Mouse (Mus musculus): ENCODE results near the gene Hyal2. TPM values are rescaled to one million over a fixed set of nuclear protein-coding genes. Genes with fewer than 3 reads are reported as not detected.

Hyal2 gene
- total and polyA plus RNA-seq, 3 experiments = 40.2 to 43.6 (median 40.8) TPM

DNA sequence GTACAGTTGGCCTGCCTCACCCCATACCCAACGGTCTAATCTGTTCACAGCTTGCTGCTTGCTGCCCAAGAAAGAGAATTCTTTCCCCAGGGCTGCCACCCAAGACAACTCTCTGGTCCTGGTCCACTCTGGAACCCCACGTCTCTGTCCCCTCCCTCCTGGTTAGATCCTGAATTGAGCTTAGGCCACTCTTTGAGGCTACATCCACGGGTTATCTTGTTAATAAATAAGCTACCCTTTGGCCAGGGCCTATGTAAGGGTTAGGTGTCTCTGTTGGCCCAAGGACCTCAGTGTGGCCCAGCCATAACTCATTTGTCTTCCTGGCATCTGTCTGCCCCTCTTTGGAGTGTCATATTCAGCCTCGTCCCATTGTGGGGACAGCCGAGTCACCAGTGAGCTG lies 30.6 kb downstream of the Hyal2 start:
- Histone ChIP-seq H3K9ac (ENCODE audit: low read depth, low read length) (no peak overlapping the region), H3K27ac (no peak overlapping the region), H3K4me3 (no peak overlapping the region), H3K4me1 (ENCODE audit: control insufficient read depth, insufficient read depth, low read length) (peaks cover 12% of the 10 kb centered on the region), H3K27me3 (ENCODE audit: control insufficient read depth, insufficient read depth, low read length) (no peaks in the 10 kb centered on the region), H3K36me3 (ENCODE audit: control insufficient read depth, insufficient read depth, low read length) (no peaks in the 10 kb centered on the region), H3K79me2 (replicated peaks; ENCODE audit: control insufficient read depth, insufficient read depth, low read length) (no peaks in the 10 kb centered on the region)
- no peak for DNase-seq
- TF ChIP-seq POLR2A (IDR thresholded peaks at IDR 0.05; ENCODE audit: insufficient read depth, low read depth, low read length) (no peak), EP300 (IDR thresholded peaks at IDR 0.05; ENCODE audit: insufficient read depth, low read depth, low read length) (no peak), CTCF (IDR thresholded peaks at IDR 0.05) (no peak)
- intact Hi-C loops (cut with DNase I) = no loop called here
- 78% methylated on average over 5 of the region's 5 CpGs for WGBS

DNA sequence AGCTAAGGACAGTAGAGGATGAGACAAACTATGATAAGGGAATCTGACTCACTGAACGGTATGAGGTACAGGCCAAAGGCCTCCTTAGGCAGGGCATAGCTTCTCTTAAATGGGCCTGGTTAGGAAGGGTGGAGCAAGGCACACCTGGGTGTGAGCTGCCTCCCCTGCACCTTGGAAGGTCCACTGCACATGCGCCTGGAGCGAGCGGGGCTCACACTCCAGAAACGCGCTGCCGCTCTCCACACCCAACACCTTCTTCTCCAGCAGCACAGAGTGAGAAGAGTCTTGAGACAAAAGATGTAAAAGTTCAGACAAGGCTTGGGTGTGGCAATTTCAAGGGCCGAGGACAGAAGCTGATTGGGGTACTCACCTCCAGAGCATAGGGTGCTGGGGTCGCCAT lies 31.7 kb downstream of the Hyal2 start:
- TF ChIP-seq CTCF (IDR thresholded peaks at IDR 0.05) (no peak), EP300 (IDR thresholded peaks at IDR 0.05; ENCODE audit: insufficient read depth, low read depth, low read length) (no peak), POLR2A (IDR thresholded peaks at IDR 0.05; ENCODE audit: insufficient read depth, low read depth, low read length) (no peak)
- Histone ChIP-seq H3K4me3 (no peak overlapping the region), H3K9ac (ENCODE audit: low read depth, low read length) (no peak overlapping the region), H3K27ac (no peak overlapping the region), H3K4me1 (ENCODE audit: control insufficient read depth, insufficient read depth, low read length) (peaks cover 10% of the 10 kb centered on the region), H3K36me3 (ENCODE audit: control insufficient read depth, insufficient read depth, low read length) (no peaks in the 10 kb centered on the region), H3K79me2 (replicated peaks; ENCODE audit: control insufficient read depth, insufficient read depth, low read length) (no peaks in the 10 kb centered on the region), H3K27me3 (ENCODE audit: control insufficient read depth, insufficient read depth, low read length) (no peaks in the 10 kb centered on the region)
- WGBS = 88% methylated on average over 9 of the region's 9 CpGs
- DNase-seq = no peak
- intact Hi-C loops (cut with DNase I) = no loop called here

DNA sequence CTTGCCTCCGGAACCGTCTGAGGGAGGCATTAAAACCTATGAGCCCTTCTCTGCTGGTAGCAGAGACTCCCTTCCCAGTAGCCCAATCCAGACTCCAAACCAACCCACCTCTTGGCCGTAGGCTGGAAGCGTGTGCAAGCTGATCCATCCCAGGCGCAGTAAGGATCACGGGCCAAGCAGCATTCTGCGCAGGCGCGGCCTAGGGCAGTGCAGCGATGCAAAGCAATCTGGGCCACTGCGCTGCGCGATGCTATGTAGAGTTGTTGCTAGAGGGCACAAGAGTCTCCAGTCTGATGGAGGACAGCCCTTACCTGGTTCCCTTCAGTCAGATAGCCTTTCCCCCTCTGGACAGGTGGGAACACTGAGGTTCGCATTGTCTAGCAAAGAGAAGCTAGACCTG lies 32.1 kb downstream of the Hyal2 start:
- Histone ChIP-seq H3K4me1 (ENCODE audit: control insufficient read depth, insufficient read depth, low read length) (peaks cover 10% of the 10 kb centered on the region), H3K4me3 (no peak overlapping the region), H3K9ac (ENCODE audit: low read depth, low read length) (no peak overlapping the region), H3K79me2 (replicated peaks; ENCODE audit: control insufficient read depth, insufficient read depth, low read length) (no peaks in the 10 kb centered on the region), H3K27ac (no peak overlapping the region), H3K27me3 (ENCODE audit: control insufficient read depth, insufficient read depth, low read length) (no peaks in the 10 kb centered on the region), H3K36me3 (ENCODE audit: control insufficient read depth, insufficient read depth, low read length) (no peaks in the 10 kb centered on the region)
- 77% methylated on average over 14 of the region's 14 CpGs for WGBS
- intact Hi-C loops (cut with DNase I) = loop anchor here (5.0 kb wide), 1 partner anchor 137 kb away; no protein-coding TSS in a partner anchor
- no peak for DNase-seq
- TF ChIP-seq CTCF (IDR thresholded peaks at IDR 0.05) (no peak), EP300 (IDR thresholded peaks at IDR 0.05; ENCODE audit: insufficient read depth, low read depth, low read length) (no peak), POLR2A (IDR thresholded peaks at IDR 0.05; ENCODE audit: insufficient read depth, low read depth, low read length) (no peak)

DNA sequence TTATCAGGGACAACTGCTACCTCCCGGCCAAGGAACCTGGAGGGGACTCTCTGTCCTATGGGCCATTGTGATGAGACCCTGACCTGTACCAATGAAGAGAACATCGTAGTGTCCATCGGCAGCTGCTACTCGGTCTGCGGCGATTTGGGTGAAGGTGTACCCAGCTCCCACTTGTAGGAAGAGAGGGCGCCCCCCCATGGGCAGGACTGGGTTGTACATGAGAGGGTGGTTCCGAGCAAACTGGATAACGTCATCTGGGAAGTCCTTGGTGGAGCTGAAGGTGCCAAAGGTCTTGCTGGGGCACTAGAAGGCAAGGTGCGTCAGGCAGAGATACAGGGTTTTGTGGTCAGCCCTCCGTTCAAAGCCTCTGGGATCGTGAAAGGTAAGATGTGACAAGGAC lies 33.0 kb downstream of the Hyal2 start:
- intact Hi-C loops (cut with DNase I) = loop anchor here (5.0 kb wide), 1 partner anchor 137 kb away; no protein-coding TSS in a partner anchor
- no peaks in the 10 kb centered on the region for H3K36me3 ChIP-seq (ENCODE audit: control insufficient read depth, insufficient read depth, low read length)
- H3K9ac ChIP-seq (ENCODE audit: low read depth, low read length) = no peak overlapping the region
- H3K27me3 ChIP-seq (ENCODE audit: control insufficient read depth, insufficient read depth, low read length) = no peaks in the 10 kb centered on the region
- no peak overlapping the region for H3K4me3 ChIP-seq
- no peaks in the 10 kb centered on the region for H3K79me2 ChIP-seq (replicated peaks; ENCODE audit: control insufficient read depth, insufficient read depth, low read length)
- 76% methylated on average over 12 of the region's 12 CpGs for WGBS
- TF ChIP-seq CTCF (IDR thresholded peaks at IDR 0.05) (peak; percentile 40), EP300 (IDR thresholded peaks at IDR 0.05; ENCODE audit: insufficient read depth, low read depth, low read length) (no peak)
- DNase-seq = no peak
- H3K27ac ChIP-seq = no peak overlapping the region
- H3K4me1 ChIP-seq (ENCODE audit: control insufficient read depth, insufficient read depth, low read length) = peaks cover 10% of the 10 kb centered on the region

DNA sequence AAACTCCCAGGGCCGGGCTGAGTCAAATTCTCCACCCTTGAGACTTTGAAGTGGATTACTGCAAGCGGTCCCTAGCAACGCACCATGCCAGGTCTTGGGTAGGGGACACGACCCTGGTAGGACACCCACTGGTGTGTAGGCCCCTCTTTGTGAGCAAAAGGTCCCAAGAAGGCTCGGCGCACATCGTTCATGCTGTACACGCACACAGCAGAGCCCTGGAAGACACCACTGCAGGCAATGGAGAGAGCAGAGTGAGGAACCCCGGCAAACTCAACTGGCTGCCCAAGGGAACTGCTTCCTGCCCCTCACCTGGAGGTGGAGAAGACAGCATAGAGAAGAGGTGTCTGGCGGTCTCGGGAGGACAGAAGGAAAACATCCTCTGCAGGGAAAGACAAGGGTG lies 33.5 kb downstream of the Hyal2 start:
- peaks cover 10% of the 10 kb centered on the region for H3K4me1 ChIP-seq (ENCODE audit: control insufficient read depth, insufficient read depth, low read length)
- no peak for DNase-seq
- no peaks in the 10 kb centered on the region for H3K27me3 ChIP-seq (ENCODE audit: control insufficient read depth, insufficient read depth, low read length)
- intact Hi-C loops (cut with DNase I) = loop anchor here (5.0 kb wide), 1 partner anchor 136 kb away; no protein-coding TSS in a partner anchor
- no peak for TF ChIP-seq EP300 (IDR thresholded peaks at IDR 0.05; ENCODE audit: insufficient read depth, low read depth, low read length)
- no peak for TF ChIP-seq CTCF (IDR thresholded peaks at IDR 0.05)
- no peak for TF ChIP-seq POLR2A (IDR thresholded peaks at IDR 0.05; ENCODE audit: insufficient read depth, low read depth, low read length)
- no peak overlapping the region for H3K27ac ChIP-seq
- WGBS = 82% methylated on average over 11 of the region's 11 CpGs
- H3K9ac ChIP-seq (ENCODE audit: low read depth, low read length) = no peak overlapping the region
- no peaks in the 10 kb centered on the region for H3K36me3 ChIP-seq (ENCODE audit: control insufficient read depth, insufficient read depth, low read length)
- H3K4me3 ChIP-seq = no peak overlapping the region
- H3K79me2 ChIP-seq (replicated peaks; ENCODE audit: control insufficient read depth, insufficient read depth, low read length) = no peaks in the 10 kb centered on the region

DNA sequence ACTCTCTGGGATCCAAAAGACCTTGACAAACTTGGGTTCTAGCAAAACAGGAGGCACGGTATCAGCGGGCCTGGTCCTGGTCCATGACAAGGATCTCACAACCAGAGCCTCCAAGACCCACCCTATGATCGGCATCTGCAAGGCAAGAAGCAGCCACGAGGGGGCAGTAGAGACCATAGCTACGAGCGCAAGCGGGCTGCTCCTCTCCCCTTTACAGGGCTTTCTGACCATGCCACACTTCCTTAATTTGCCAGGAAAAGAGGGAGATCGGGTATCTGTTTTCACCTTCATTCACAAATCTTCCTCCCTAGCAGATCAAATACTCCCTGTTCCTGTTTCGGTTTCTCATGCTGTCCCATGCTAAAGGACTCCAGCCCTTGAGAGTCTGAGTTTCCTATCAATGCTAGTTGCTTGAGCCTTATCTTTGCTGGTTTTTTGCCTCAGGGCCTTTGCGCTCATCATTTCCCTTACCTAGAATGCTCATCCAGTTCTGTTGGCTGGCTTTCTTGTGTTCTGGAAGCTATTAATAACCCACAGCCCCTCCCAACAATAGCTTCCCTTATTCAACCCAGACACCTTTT lies 34.4 kb downstream of the Hyal2 start:
- intact Hi-C loops (cut with DNase I) = loop anchor here (1.0 to 5.0 kb wide), 3 partner anchors 42 to 135 kb away; no protein-coding TSS in a partner anchor
- Histone ChIP-seq H3K27ac (peak overlapping the region; percentile 12; the same call in 1 of the 2 replicates), H3K4me3 (0 out of 2 replicates have a peak overlapping the region, but pooled peaks have one; percentile 20), H3K79me2 (replicated peaks; ENCODE audit: control insufficient read depth, insufficient read depth, low read length) (no peaks in the 10 kb centered on the region), H3K36me3 (ENCODE audit: control insufficient read depth, insufficient read depth, low read length) (no peaks in the 10 kb centered on the region), H3K9ac (ENCODE audit: low read depth, low read length) (0 out of 2 replicates have a peak overlapping the region, but pooled peaks have one; percentile 17), H3K27me3 (ENCODE audit: control insufficient read depth, insufficient read depth, low read length) (no peaks in the 10 kb centered on the region), H3K4me1 (ENCODE audit: control insufficient read depth, insufficient read depth, low read length) (peaks cover 8% of the 10 kb centered on the region)
- WGBS = 4% methylated on average over 10 of the region's 10 CpGs
- DNase-seq = peak; percentile 89 to 96
- TF ChIP-seq EP300 (IDR thresholded peaks at IDR 0.05; ENCODE audit: insufficient read depth, low read depth, low read length) (peak; percentile 98), POLR2A (IDR thresholded peaks at IDR 0.05; ENCODE audit: insufficient read depth, low read depth, low read length) (no peak), CTCF (IDR thresholded peaks at IDR 0.05) (peak; percentile 100; the same call in 1 of the 2 replicates)
